Mouse (Mus musculus) colon, adult 2 months (tissue): Measurements from ENCODE around the gene Gm15056. TPM values are rescaled to one million over a fixed set of nuclear protein-coding genes. Genes with fewer than 3 reads are reported as not detected.

Experiments used
- polyA plus RNA-seq: library from polyadenylated mRNA; depleted of rRNA; stranded (reverse); fragments of >200 nt; gene quantifications from 2 replicates; pipeline ENCODE4 v1.2.3, GENCODE M21; 2012; rRNA removed

Gene Gm15056
- not detected in 2 replicates for polyA plus RNA-seq

GRCm38 (mm10) chr8:20902527-20902926 is at the start of gene Gm15056:
Gene Gm15056, minus strand, starts transcription at chr8:20902627.

GRCm38 (mm10) chr8:20944610-20945009 is 42.2 kb upstream of the Gm15056 start, which contains the start of gene AY761185:
Gene AY761185, minus strand, starts transcription at chr8:20944710.

GRCm38 (mm10) chr8:20921971-20922370 is 19.5 kb upstream of the Gm15056 start, which contains the start of gene Gm6040:
Gene Gm6040, minus strand, starts transcription at chr8:20922071.

GRCm38 (mm10) chr8:20892369-20892768 is 10.1 kb downstream of the Gm15056 start, which contains the start of gene Defb33:
Gene Defb33, plus strand, starts transcription at chr8:20892669.

Other genes with a start within 250 kb of the Gm15056 start
- gene Defb33, start 10.0 kb downstream of the Gm15056 start, polyA plus RNA-seq = not detected in 2 replicates
- not detected in 2 replicates for gene Gm6040, start 19.4 kb upstream of the Gm15056 start, polyA plus RNA-seq
- gene AY761185, start 42.1 kb upstream of the Gm15056 start, polyA plus RNA-seq = not detected in 2 replicates
- not detected in 2 replicates for gene Defa21, start 122.9 kb upstream of the Gm15056 start, polyA plus RNA-seq
- gene Defa23, start 152.4 kb upstream of the Gm15056 start, polyA plus RNA-seq = not detected in 2 replicates
- not detected in 2 replicates for gene Defa35, start 162.4 kb upstream of the Gm15056 start, polyA plus RNA-seq
- gene Defa25, start 181.8 kb upstream of the Gm15056 start, polyA plus RNA-seq = not detected in 2 replicates
- gene Gm14851, start 193.4 kb upstream of the Gm15056 start, polyA plus RNA-seq = not detected in 2 replicates
- not detected in 2 replicates for gene Defa30, start 232.0 kb upstream of the Gm15056 start, polyA plus RNA-seq